Mouse (Mus musculus): ENCODE measurements around the gene Odf3l2.

Gene Odf3l2

GRCm38 (mm10) chr10:79645711-79646110 lies at the start of gene Odf3l2:
Gene Odf3l2 (minus strand): TSS chr10:79645738.
- no peak for DNase-seq

GRCm38 (mm10) chr10:79694379-79694655 lies 48.8 kb upstream of the Odf3l2 start:
- no peak for DNase-seq

- DNase-seq = no peak
Observed at GRCm38 (mm10) chr10:79693580-79694378, 48.2 kb upstream of the Odf3l2 start.

GRCm38 (mm10) chr10:79691986-79692548 lies 46.5 kb upstream of the Odf3l2 start:
- DNase-seq = no peak

- DNase-seq = no peak
Observed at GRCm38 (mm10) chr10:79689178-79689577, 43.6 kb upstream of the Odf3l2 start.

GRCm38 (mm10) chr10:79688720-79689119 lies 43.2 kb upstream of the Odf3l2 start, which contains the start of gene Gzmm:
Gene Gzmm (plus strand): TSS chr10:79689020.
- DNase-seq = no peak

- DNase-seq = no peak
Observed at GRCm38 (mm10) chr10:79687513-79687912, 42.0 kb upstream of the Odf3l2 start.

GRCm38 (mm10) chr10:79686691-79687090 lies 41.2 kb upstream of the Odf3l2 start:
- no peak for DNase-seq

GRCm38 (mm10) chr10:79686219-79686618 lies 40.7 kb upstream of the Odf3l2 start:
- no peak for DNase-seq

GRCm38 (mm10) chr10:79684770-79685600 lies 39.4 kb upstream of the Odf3l2 start:
- DNase-seq = no peak

GRCm38 (mm10) chr10:79683726-79684640 lies 38.4 kb upstream of the Odf3l2 start:
- DNase-seq = no peak

- peak; percentile 78 for DNase-seq
Observed at GRCm38 (mm10) chr10:79682916-79683582, 37.5 kb upstream of the Odf3l2 start.

GRCm38 (mm10) chr10:79682551-79682915 lies 37.0 kb upstream of the Odf3l2 start:
- no peak for DNase-seq

- DNase-seq = peak; percentile 99
Observed at GRCm38 (mm10) chr10:79681591-79682245, 36.2 kb upstream of the Odf3l2 start, which contains the start of gene Cdc34. Gene Cdc34 (plus strand): TSS chr10:79682195.

GRCm38 (mm10) chr10:79680606-79681495 lies 35.3 kb upstream of the Odf3l2 start:
- no peak for DNase-seq

GRCm38 (mm10) chr10:79675346-79676035 lies 30.0 kb upstream of the Odf3l2 start:
- no peak for DNase-seq

GRCm38 (mm10) chr10:79673054-79673453 lies 27.5 kb upstream of the Odf3l2 start:
- no peak for DNase-seq

GRCm38 (mm10) chr10:79672088-79672455 lies 26.5 kb upstream of the Odf3l2 start:
- DNase-seq = no peak

- DNase-seq = no peak
Observed at GRCm38 (mm10) chr10:79671396-79672087, 26.0 kb upstream of the Odf3l2 start.
